Mouse (Mus musculus) heart, postnatal 0 days (tissue): ENCODE measurements around the gene Jade2. TPM values are rescaled to one million over a fixed set of nuclear protein-coding genes. Genes with fewer than 3 reads are reported as not detected.

Experiments
- ATAC-seq: fragments of 200-750 bp; cut with Nextera tagmentation; 2 replicates; pipeline ENCODE4 v1.8.0; 2017; ENCODE audit warnings: low read depth, moderate number of reproducible peaks, moderate library complexity; ENCODE audit not compliant: insufficient read depth
- DNase-seq: peaks from one replicate; pipeline ENCODE4 v3.0.0-alpha.2; 2016; ENCODE audit warnings: low spot score
- H3K27ac ChIP-seq: fragments of 300-500 bp; sonication (generic); 2 replicates; pipeline ENCODE4 v1.5.1; 2014; ENCODE audit warnings: low read depth, mild to moderate bottlenecking
- H3K27me3 ChIP-seq: fragments of 300-500 bp; sonication (generic); 2 replicates; pipeline ENCODE4 v1.6.1; 2014; ENCODE audit warnings: low read length, mixed read lengths; ENCODE audit not compliant: control insufficient read depth, insufficient read depth
- H3K36me3 ChIP-seq: fragments of 300-500 bp; sonication (generic); replicated peaks from 2 replicates; pipeline ENCODE4 v1.6.1; 2014; ENCODE audit warnings: low read length, mixed read lengths; ENCODE audit not compliant: control insufficient read depth, insufficient read depth
- H3K4me1 ChIP-seq: fragments of 300-500 bp; sonication (generic); 2 replicates; pipeline ENCODE4 v1.6.1; 2014; ENCODE audit warnings: antibody characterized with exemption; ENCODE audit not compliant: control insufficient read depth, insufficient read depth
- H3K4me2 ChIP-seq: fragments of 300-500 bp; sonication (generic); 2 replicates; pipeline ENCODE4 v1.6.1; 2014; ENCODE audit warnings: low read depth, mild to moderate bottlenecking, low read length, moderate library complexity
- H3K4me3 ChIP-seq: fragments of 300-500 bp; sonication (generic); 2 replicates; pipeline ENCODE4 v1.5.1; 2014; ENCODE audit warnings: low read depth, low read length
- H3K9ac ChIP-seq: fragments of 300-500 bp; sonication (generic); replicated peaks from 2 replicates; pipeline ENCODE4 v1.6.1; 2014; ENCODE audit warnings: low read depth, low read length, mixed read lengths
- H3K9me3 ChIP-seq: fragments of 300-500 bp; sonication (generic); replicated peaks from 2 replicates; pipeline ENCODE4 v1.6.1; 2016; ENCODE audit warnings: low read length; ENCODE audit not compliant: control insufficient read depth
- CTCF ChIP-seq: IDR thresholded peaks from 2 replicates; pipeline ENCODE4 v1.5.1; 2016; ENCODE audit warnings: antibody characterized with exemption, control low read depth, low read depth
- EP300 ChIP-seq: IDR thresholded peaks from 2 replicates; pipeline ENCODE4 v1.6.1; 2016; ENCODE audit warnings: antibody characterized with exemption, low read depth
- WGBS: fragments of 180-500 bp; shearing (Covaris S2); extraction: QIAGEN DNeasy Blood & Tissue Kit; methylation state at CpG from one replicate; pipeline ENCODE4 v1.1.7; 2014; 5-methylcytosine and 5-hydroxymethylcytosine counted together
- polyA plus RNA-seq: library from polyadenylated mRNA; unstranded; fragments of >200 nt; fragmentation: Nextera tagmentation; extraction: Ambion mirVana; gene quantifications from 2 replicates; pipeline ENCODE4 v1.2.1, GENCODE M21; 2015
- total RNA-seq: library from RNA; depleted of rRNA; stranded (reverse); fragments of >200 nt; gene quantifications from 2 replicates; pipeline ENCODE4 v1.2.3, GENCODE M21; 2014; ENCODE audit warnings: low replicate concordance

The Jade2 gene
- total and polyA plus RNA-seq, 2 experiments from 2014 or later, result 0.72 to 1.9 TPM

GRCm38 (mm10) chr11:51780773-51781267 is 76.6 kb downstream of the Jade2 start:
- no peak for TF ChIP-seq EP300
- TF ChIP-seq CTCF, result no peak
- ATAC-seq (no peak), DNase-seq (no peak)
- H3K27ac ChIP-seq, result no peak overlapping the region
- no peak overlapping the region for H3K9ac ChIP-seq
- no peaks in the 10 kb centered on the region for H3K9me3 ChIP-seq
- H3K27me3 ChIP-seq, result no peaks in the 10 kb centered on the region
- 67% methylated on average over 9 of the region's 9 CpGs for WGBS
- H3K4me1 ChIP-seq, result no peaks in the 10 kb centered on the region
- no peak overlapping the region for H3K4me3 ChIP-seq
- H3K36me3 ChIP-seq, result peaks cover 53% of the 10 kb centered on the region
- H3K4me2 ChIP-seq, result no peak overlapping the region

GRCm38 (mm10) chr11:51777478-51777877 is 80.0 kb downstream of the Jade2 start:
- ATAC-seq (no peak), DNase-seq (no peak)
- H3K9ac ChIP-seq, result no peak overlapping the region
- peaks cover 32% of the 10 kb centered on the region for H3K36me3 ChIP-seq
- H3K4me1 ChIP-seq, result no peaks in the 10 kb centered on the region
- no peak overlapping the region for H3K27ac ChIP-seq
- TF ChIP-seq EP300 (no peak), CTCF (no peak)
- no peaks in the 10 kb centered on the region for H3K27me3 ChIP-seq
- no peak overlapping the region for H3K4me2 ChIP-seq
- WGBS, result 89% methylated on average over 5 of the region's 5 CpGs
- H3K9me3 ChIP-seq, result no peaks in the 10 kb centered on the region
- H3K4me3 ChIP-seq, result no peak overlapping the region

- Histone ChIP-seq H3K9ac (no peak overlapping the region), H3K4me1 (no peaks in the 10 kb centered on the region), H3K4me3 (no peak overlapping the region), H3K27me3 (no peaks in the 10 kb centered on the region), H3K36me3 (peaks cover 13% of the 10 kb centered on the region), H3K27ac (no peak overlapping the region), H3K9me3 (no peaks in the 10 kb centered on the region), H3K4me2 (no peak overlapping the region)
- 81% methylated on average over 3 of the region's 3 CpGs for WGBS
- TF ChIP-seq EP300 (no peak), CTCF (no peak)
- no peak for DNase-seq
- ATAC-seq, result no peak
Observed at GRCm38 (mm10) chr11:51775507-51775906, 81.9 kb downstream of the Jade2 start.

- no peak overlapping the region; the same call in 1 of the 2 replicates for H3K9ac ChIP-seq
- H3K27ac ChIP-seq, result no peak overlapping the region
- no peak overlapping the region for H3K4me2 ChIP-seq
- no peak for DNase-seq
- no peak overlapping the region for H3K4me3 ChIP-seq
- TF ChIP-seq CTCF, result no peak
- no peak for TF ChIP-seq EP300
- no peaks in the 10 kb centered on the region for H3K9me3 ChIP-seq
- no peaks in the 10 kb centered on the region for H3K27me3 ChIP-seq
- H3K36me3 ChIP-seq, result no peaks in the 10 kb centered on the region
- no peak for ATAC-seq
- 55% methylated on average over 5 of the region's 5 CpGs for WGBS
- peaks cover 8% of the 10 kb centered on the region; the same call in 1 of the 2 replicates for H3K4me1 ChIP-seq
Observed at GRCm38 (mm10) chr11:51768296-51768695, 89.2 kb downstream of the Jade2 start.

- no peak for DNase-seq
- H3K4me1 ChIP-seq, result peaks cover 12% of the 10 kb centered on the region; the same call in 1 of the 2 replicates
- no peak overlapping the region for H3K4me2 ChIP-seq
- 60% methylated on average over 8 of the region's 8 CpGs for WGBS
- H3K36me3 ChIP-seq, result no peaks in the 10 kb centered on the region
- no peaks in the 10 kb centered on the region for H3K27me3 ChIP-seq
- no peak for ATAC-seq
- H3K9ac ChIP-seq, result no peak overlapping the region
- no peak overlapping the region for H3K27ac ChIP-seq
- TF ChIP-seq CTCF (no peak), EP300 (no peak)
- H3K4me3 ChIP-seq, result no peak overlapping the region
- H3K9me3 ChIP-seq, result no peaks in the 10 kb centered on the region
Observed at GRCm38 (mm10) chr11:51767579-51768220, 89.8 kb downstream of the Jade2 start.
